Mouse (Mus musculus) fat pad, adult 2 months (tissue): ENCODE results near the gene Sox18.

ENCODE experiments used
- DNase-seq: peaks from one replicate; pipeline ENCODE4 v3.0.0-alpha.2; 2011; ENCODE audit warnings: low read depth, low spot score; ENCODE audit errors: extremely low read depth

The Sox18 gene

DNA sequence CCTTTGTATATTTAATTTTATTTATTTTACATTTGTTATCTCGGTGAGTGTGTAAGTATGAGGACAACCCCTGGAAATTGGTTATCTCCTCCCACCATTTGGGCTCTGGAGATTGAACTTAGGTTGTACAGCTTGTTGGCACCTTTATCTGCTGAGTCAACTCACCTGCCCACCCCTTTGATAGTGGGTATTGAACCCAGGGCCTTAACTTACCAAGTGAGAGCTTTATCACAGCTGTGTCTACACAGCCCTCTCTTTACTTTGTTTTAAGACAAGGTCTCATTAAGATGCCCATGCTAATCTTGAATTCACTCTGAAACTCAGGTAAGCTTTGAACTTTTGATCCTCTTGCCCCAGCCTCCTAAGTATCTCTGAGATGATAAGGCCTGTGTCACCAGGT is 10.5 kb upstream of the Sox18 start:
- no peak for DNase-seq

GRCm38 (mm10) chr2:181680716-181681117 is 9.3 kb upstream of the Sox18 start:
- no peak for DNase-seq

GRCm38 (mm10) chr2:181679951-181680715 is 8.7 kb upstream of the Sox18 start, which contains the start of gene Tcea2:
TSS of gene Tcea2 (plus strand) at chr2:181680310.
- DNase-seq = no peak

GRCm38 (mm10) chr2:181678780-181679179 is 7.3 kb upstream of the Sox18 start:
- DNase-seq = no peak

DNA sequence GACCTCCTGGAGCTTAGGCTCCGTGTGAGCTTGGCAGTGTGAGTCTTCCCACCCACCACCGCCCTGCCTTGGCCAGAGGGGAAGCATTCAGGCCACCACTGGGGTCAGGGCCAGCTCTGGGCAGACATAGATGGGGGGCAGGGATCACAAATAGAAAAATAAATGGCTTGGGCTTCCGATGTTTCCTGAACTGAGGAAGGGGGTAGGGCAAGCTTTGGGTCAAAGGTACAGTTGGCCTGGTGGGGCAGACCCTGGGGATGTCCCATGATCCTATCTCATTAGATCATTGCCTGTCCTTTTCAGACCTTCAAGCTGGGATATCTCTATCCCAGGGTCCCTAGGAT is 6.3 kb upstream of the Sox18 start:
- no peak for DNase-seq

DNA sequence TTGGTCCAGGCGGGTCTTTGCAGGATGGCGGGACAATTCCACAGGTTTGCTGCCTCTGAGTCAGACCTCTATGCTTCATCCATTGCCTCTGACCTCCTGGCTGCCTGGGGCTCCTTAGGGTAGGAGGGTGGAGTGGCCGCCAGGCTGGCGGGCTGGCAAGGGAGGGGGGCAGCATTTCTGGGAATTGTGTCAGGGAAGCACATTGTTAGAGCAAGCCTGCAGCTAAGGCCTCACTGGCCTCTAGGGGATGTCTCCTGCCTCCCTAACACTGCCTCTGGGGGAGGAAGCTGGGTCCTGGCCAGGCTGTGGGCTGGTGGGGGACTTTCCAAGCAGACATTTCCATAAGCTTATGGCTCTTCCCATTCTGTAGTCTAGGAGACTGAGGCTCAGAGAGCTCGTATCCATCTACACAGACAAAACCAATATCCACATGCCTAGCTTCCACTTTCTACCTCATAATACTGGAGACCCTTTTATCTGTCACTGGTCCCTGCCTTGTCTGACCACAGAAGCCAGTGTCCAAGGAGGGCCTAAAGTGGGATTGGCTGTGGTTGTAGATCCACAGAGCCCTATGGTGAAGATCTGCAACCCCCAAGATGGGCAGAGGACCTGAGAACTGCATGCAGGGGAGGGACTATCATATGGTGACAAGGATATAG is 5.8 kb upstream of the Sox18 start:
- DNase-seq = no peak

DNA sequence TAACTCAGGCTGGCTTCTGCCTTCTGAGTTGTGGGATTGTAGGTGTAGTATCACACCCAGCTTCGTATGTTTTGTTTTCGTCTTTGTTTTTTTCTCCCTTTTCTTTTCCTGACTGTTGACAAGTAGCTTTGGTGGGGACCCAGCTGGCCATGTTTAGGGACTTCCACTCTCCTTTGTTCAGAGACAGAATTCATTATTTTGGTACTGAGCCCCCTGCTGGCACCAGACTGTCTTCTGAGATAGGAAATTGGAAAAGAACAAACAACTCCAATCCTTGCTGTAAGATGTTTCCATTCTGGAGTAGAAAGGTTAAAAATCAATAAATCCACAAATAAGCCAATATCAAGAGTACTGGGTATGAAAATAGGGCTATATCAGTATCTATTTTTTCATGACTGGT is 5.0 kb upstream of the Sox18 start:
- DNase-seq = no peak

GRCm38 (mm10) chr2:181675454-181675853 is 4.0 kb upstream of the Sox18 start:
- DNase-seq = no peak

DNA sequence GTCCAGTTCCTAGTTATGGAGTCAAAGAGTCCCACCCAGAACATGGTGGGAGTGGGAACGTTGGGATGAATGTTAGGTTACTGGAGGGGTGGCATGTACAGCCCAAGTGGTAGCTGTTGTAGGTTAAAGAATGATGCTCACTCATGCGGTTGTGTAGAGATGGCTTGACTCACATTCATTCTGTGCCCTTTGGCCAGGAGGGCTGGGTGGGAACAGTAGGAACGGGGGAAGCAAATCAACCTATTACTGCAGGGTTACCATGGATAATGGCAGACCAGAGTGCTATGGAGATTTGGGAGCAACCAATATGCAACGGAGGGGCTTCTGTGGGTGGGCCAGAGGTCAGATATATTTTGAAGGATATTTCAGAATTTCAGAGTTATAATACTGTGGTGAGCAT is 3.5 kb upstream of the Sox18 start:
- no peak for DNase-seq

GRCm38 (mm10) chr2:181673501-181673900 is 2.1 kb upstream of the Sox18 start:
- DNase-seq = no peak

- no peak for DNase-seq
Measured at GRCm38 (mm10) chr2:181671984-181672383, 544 bp upstream of the Sox18 start.

- DNase-seq = no peak
Measured at GRCm38 (mm10) chr2:181670913-181671311, 528 bp downstream of the Sox18 start.

GRCm38 (mm10) chr2:181670285-181670912 is 1.0 kb downstream of the Sox18 start:
- no peak for DNase-seq

DNA sequence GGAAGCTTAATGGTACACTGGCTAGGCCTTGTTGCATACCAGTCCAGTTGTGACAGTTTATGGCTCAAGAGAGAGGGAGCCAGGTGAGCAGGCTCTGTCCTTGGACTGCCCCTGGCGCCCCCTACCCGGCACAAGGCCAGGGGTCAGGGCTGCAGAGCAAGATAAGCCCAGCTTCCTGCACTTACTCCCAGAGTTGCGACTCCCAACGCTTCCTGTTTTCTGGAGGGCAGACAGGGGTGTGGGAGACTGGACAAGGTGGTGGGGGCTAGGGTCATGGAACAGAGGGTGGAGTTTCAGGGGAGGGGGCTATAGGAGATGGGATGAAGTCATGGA is 8.2 kb downstream of the Sox18 start:
- no peak for DNase-seq

DNA sequence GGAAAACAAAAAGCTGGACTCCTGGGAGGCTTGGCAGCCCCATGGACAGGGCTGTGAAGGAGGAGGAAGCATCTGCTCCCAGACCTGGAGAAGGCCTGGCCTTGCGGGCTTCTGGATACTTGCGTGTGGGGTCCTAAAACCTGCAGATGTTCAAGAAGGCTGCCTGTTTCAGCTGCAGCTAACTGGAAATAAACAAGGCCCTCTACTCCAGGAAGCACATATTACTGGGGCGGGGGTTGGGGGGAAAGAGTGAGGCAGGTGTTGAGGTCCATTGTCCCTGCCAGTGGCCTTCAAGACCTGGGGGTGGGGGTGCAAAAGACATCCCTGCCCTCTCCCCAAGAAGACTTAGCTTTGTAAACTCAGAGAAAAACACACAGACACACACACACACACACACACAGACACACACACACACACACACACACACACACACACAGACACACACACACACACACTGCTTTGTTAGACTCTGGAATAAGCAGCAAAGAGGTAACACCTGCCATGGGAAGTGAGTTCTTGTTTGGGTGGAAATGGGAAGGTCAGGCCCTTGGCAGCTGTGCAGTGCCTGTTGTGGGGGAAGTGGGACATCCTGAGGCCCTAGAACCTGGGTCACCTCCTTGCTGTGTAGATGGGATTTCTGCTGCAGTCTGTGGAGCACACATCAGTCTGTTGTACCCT is 8.7 kb downstream of the Sox18 start:
- DNase-seq = no peak

- DNase-seq = no peak
Measured at GRCm38 (mm10) chr2:181659609-181660055, 11.8 kb downstream of the Sox18 start.

GRCm38 (mm10) chr2:181658930-181659555 is 12.4 kb downstream of the Sox18 start:
- DNase-seq = no peak

GRCm38 (mm10) chr2:181658528-181658927 is 12.9 kb downstream of the Sox18 start:
- DNase-seq = no peak

- DNase-seq = no peak
Measured at GRCm38 (mm10) chr2:181657441-181657840, 14.0 kb downstream of the Sox18 start.

GRCm38 (mm10) chr2:181656734-181657133 is 14.7 kb downstream of the Sox18 start, which contains the start of gene Gm29797:
TSS of gene Gm29797 (plus strand) at chr2:181657034.
- DNase-seq = no peak

GRCm38 (mm10) chr2:181653523-181653922 is 17.9 kb downstream of the Sox18 start:
- DNase-seq = no peak
